In the genomic region with DNA sequence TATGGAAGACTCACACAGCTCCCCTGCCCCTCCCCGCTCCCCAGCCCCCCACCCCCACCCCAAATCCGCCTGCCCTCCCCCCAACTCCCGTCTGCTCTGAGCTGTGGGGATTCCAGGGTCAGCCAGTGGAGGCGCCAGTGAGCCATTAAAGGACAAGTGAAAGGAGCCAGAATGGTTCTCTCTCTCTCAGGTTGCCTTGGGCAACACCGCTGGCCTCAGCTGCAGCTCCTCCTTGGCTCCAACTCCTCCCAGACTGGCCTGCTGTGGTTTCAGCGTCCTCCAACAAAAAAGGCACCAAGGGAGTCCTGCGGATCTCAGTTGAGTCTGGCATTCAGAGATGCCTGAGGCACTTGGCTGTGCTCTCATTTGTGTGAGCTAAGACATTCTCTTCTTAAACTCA, we compare ENCODE assay signal across 8 mouse cellular contexts. TPM values are rescaled to one million over a fixed set of nuclear protein-coding genes. Genes with fewer than 3 reads are reported as not detected.
DNase-seq lines count a peak whose midpoint lies in the region; ATAC-seq and TF ChIP-seq lines count a peak whose summit lies in the region.

No protein-coding gene starts in this region.

- intact Hi-C loops in gastrocnemius, postnatal 36 days (cut with DNase I) = no loop called here

- TF ChIP-seq EP300 in CH12.LX (IDR thresholded peaks at IDR 0.05; ENCODE audit: low read length) = no peak
- no peak for TF ChIP-seq EP300 in liver, postnatal 0 days (IDR thresholded peaks at IDR 0.05; ENCODE audit: low read depth)

- DNase-seq in CH12.LX (ENCODE audit: extremely low read depth) = no peak
- peak; percentile 87 for DNase-seq in ZHBTc4 (ENCODE audit: low read depth, low spot score)
- DNase-seq in gastrocnemius, postnatal 36 days = peak; percentile 22 to 34
- DNase-seq in liver, postnatal 0 days = peak; percentile 66

- no peak overlapping the region for H3K27ac ChIP-seq in CH12.LX (ENCODE audit: insufficient read depth, low read depth)
- H3K27ac ChIP-seq in cortical plate, adult 2 months (ENCODE audit: insufficient read depth, low read length) = no peak overlapping the region
- no peak overlapping the region for H3K27ac ChIP-seq in kidney, embryonic 16.5 days (ENCODE audit: low read length)
- no peak overlapping the region for H3K27ac ChIP-seq in liver, postnatal 0 days (ENCODE audit: low read depth)
- H3K27ac ChIP-seq in neural tube, embryonic 12.5 days = no peak overlapping the region

- in situ Hi-C loops in CH12.LX (cut with MboI; ENCODE audit: low pct_ligation_motif_present, low pct_unique_long_range_greater_than_20kb, low sequenced_read_pairs) = no loop called here

- no peaks in the 10 kb centered on the region for H3K4me1 ChIP-seq in CH12.LX (ENCODE audit: control insufficient read depth in 1 of 2, insufficient read depth in 2 of 2)
- H3K4me1 ChIP-seq in cortical plate, adult 2 months (ENCODE audit: control insufficient read depth, insufficient read depth, low read length) = peaks cover 2% of the 10 kb centered on the region; the same call in 1 of the 2 replicates
- H3K4me1 ChIP-seq in kidney, embryonic 16.5 days (ENCODE audit: insufficient read depth, low read length) = no peaks in the 10 kb centered on the region
- no peaks in the 10 kb centered on the region for H3K4me1 ChIP-seq in liver, postnatal 0 days (ENCODE audit: insufficient read depth)
- H3K4me1 ChIP-seq in neural tube, embryonic 12.5 days = no peaks in the 10 kb centered on the region

- 2% methylated on average over 4 of the region's 7 CpGs for WGBS in kidney, embryonic 16.5 days
- 3% methylated on average over 7 of the region's 7 CpGs for WGBS in liver, postnatal 0 days (ENCODE audit: insufficient replicate concordance)
- WGBS in neural tube, embryonic 12.5 days = 4% methylated on average over 7 of the region's 7 CpGs

- H3K27me3 ChIP-seq in CH12.LX (replicated peaks) = no peaks in the 10 kb centered on the region
- H3K27me3 ChIP-seq in kidney, embryonic 16.5 days (ENCODE audit: insufficient read depth, low read length) = no peaks in the 10 kb centered on the region
- H3K27me3 ChIP-seq in liver, postnatal 0 days (ENCODE audit: insufficient read depth, low read length) = no peaks in the 10 kb centered on the region
- no peaks in the 10 kb centered on the region for H3K27me3 ChIP-seq in neural tube, embryonic 12.5 days (replicated peaks)

- no peaks in the 10 kb centered on the region for H3K36me3 ChIP-seq in CH12.LX (replicated peaks in 1 of 2; ENCODE audit: control insufficient read depth in 1 of 2, insufficient read depth in 1 of 2, low read length in 1 of 2)
- H3K36me3 ChIP-seq in kidney, embryonic 16.5 days (ENCODE audit: insufficient read depth, low read length) = no peaks in the 10 kb centered on the region
- H3K36me3 ChIP-seq in liver, postnatal 0 days (replicated peaks; ENCODE audit: insufficient read depth, low read length) = no peaks in the 10 kb centered on the region
- H3K36me3 ChIP-seq in neural tube, embryonic 12.5 days = no peaks in the 10 kb centered on the region

- dilution Hi-C loops in CH12.LX (cut with MboI; ENCODE audit: extremely low pct_ligation_motif_present, extremely low pct_unique_long_range_greater_than_20kb, low sequenced_read_pairs) = no loop called here

- peak overlapping the region; percentile 85 for H3K4me2 ChIP-seq in CH12.LX (ENCODE audit: insufficient read depth, low read depth, poor library complexity, severe bottlenecking)
- peak overlapping the region; percentile 27 for H3K4me2 ChIP-seq in kidney, embryonic 16.5 days (replicated peaks; ENCODE audit: low read depth, low read length)
- peak overlapping the region; percentile 35; the same call in 1 of the 2 replicates for H3K4me2 ChIP-seq in liver, postnatal 0 days (ENCODE audit: low read depth, low read length)
- peak overlapping the region; percentile 31 for H3K4me2 ChIP-seq in neural tube, embryonic 12.5 days (replicated peaks)

- H3K9me3 ChIP-seq in CH12.LX (replicated peaks; ENCODE audit: low read length) = peaks cover 7% of the 10 kb centered on the region
- peaks cover 9% of the 10 kb centered on the region; the same call in 1 of the 2 replicates for H3K9me3 ChIP-seq in kidney, embryonic 16.5 days (ENCODE audit: low read length)
- no peaks in the 10 kb centered on the region for H3K9me3 ChIP-seq in liver, postnatal 0 days (ENCODE audit: low read length)
- no peaks in the 10 kb centered on the region for H3K9me3 ChIP-seq in neural tube, embryonic 12.5 days

- H3K9ac ChIP-seq in CH12.LX (ENCODE audit: insufficient read depth, low read depth) = peak overlapping the region; percentile 31; the same call in 1 of the 2 replicates
- no peak overlapping the region for H3K9ac ChIP-seq in kidney, embryonic 16.5 days (replicated peaks; ENCODE audit: low read length)
- no peak overlapping the region for H3K9ac ChIP-seq in liver, postnatal 0 days (replicated peaks)
- no peak overlapping the region for H3K9ac ChIP-seq in neural tube, embryonic 12.5 days

- ATAC-seq in kidney, embryonic 16.5 days (ENCODE audit: low FRiP score, low TSS enrichment) = peak; percentile 42; the same call in 1 of the 2 replicates
- peak; percentile 48 for ATAC-seq in liver, postnatal 0 days
- ATAC-seq in neural tube, embryonic 12.5 days (ENCODE audit: low FRiP score, low read depth) = peak; percentile 70
- no peak for ATAC-seq in activated CD4-positive, CD25-positive, alpha-beta regulatory T cell, adult 4 months

- no peak for TF ChIP-seq POLR2A in CH12.LX (IDR thresholded peaks at IDR 0.05; ENCODE audit: low read depth, low read length)
- no peak for TF ChIP-seq POLR2A in cortical plate, adult 2 months (IDR thresholded peaks at IDR 0.05; ENCODE audit: extremely low read depth, insufficient read depth, low read length)

- peak; percentile 43 for TF ChIP-seq RAD21 in CH12.LX (IDR thresholded peaks at IDR 0.05; ENCODE audit: low read depth, low read length)

- peak in 1 of 2 experiments; percentile 61; a peak in 2 of 4 replicates for TF ChIP-seq CTCF in CH12.LX (conservative IDR thresholded peaks at IDR 0.05 in 1 of 2, IDR thresholded peaks at IDR 0.05 in 1 of 2; ENCODE audit: low read depth in 2 of 2, low read length in 2 of 2)
- 0 out of 2 replicates have a peak, but pooled peaks have one; percentile 21 for TF ChIP-seq CTCF in cortical plate, adult 2 months (IDR thresholded peaks at IDR 0.05; ENCODE audit: extremely low read depth, insufficient read depth, low read length)
- TF ChIP-seq CTCF in liver, postnatal 0 days (IDR thresholded peaks at IDR 0.05; ENCODE audit: low read depth) = peak; percentile 61

- peak overlapping the region in 2 of 3 experiments; percentile 24 to 37 for H3K4me3 ChIP-seq in CH12.LX (replicated peaks in 1 of 3; ENCODE audit: low read depth in 2 of 3, low read length in 2 of 3, poor library complexity in 1 of 3)
- H3K4me3 ChIP-seq in cortical plate, adult 2 months (ENCODE audit: insufficient read depth, low read length) = no peak overlapping the region
- no peak overlapping the region for H3K4me3 ChIP-seq in kidney, embryonic 16.5 days (ENCODE audit: low read length)
- H3K4me3 ChIP-seq in liver, postnatal 0 days (ENCODE audit: low read depth, low read length) = no peak overlapping the region
- no peak overlapping the region for H3K4me3 ChIP-seq in neural tube, embryonic 12.5 days

- no peaks in the 10 kb centered on the region for H3K79me2 ChIP-seq in CH12.LX (replicated peaks; ENCODE audit: control insufficient read depth, extremely low read depth, insufficient read depth, poor library complexity, severe bottlenecking)

TF ChIP-seq in CH12.LX, 34 proteins besides CTCF, POLR2A, EP300 and RAD21:
- TF ChIP-seq CHD2 (IDR thresholded peaks at IDR 0.05; ENCODE audit: low read length) (peak; percentile 67; the same call in 1 of the 2 replicates), CHD1 (IDR thresholded peaks at IDR 0.05; ENCODE audit: low read depth, low read length) (no peak), SMC3 (IDR thresholded peaks at IDR 0.05; ENCODE audit: low read depth, low read length) (peak; percentile 11; the same call in 1 of the 2 replicates), MEF2A (IDR thresholded peaks at IDR 0.05; ENCODE audit: borderline replicate concordance, low read depth, low read length) (no peak)

RNA-seq across cellular contexts. Expression of a gene that starts 47.9 kb away (rescaled TPM):
- total RNA-seq in CH12.LX (2012; rRNA removed) (8.3 and 9.4 TPM in 2 replicates), CH12.LX (2014; rRNA removed) (10.7 and 12.2 TPM in 2 replicates)
- 7.3 and 8.8 TPM in 2 replicates for polyA plus RNA-seq in CH12.LX (2012; ENCODE audit: insufficient read length, low read depth)
- 0.78 and 0.88 TPM in 2 replicates for polyA plus RNA-seq in cortical plate, adult 2 months (2012; rRNA removed)
- 1 to 10 TPM; 2.4 to 2.8 TPM for total RNA-seq in gastrocnemius, postnatal 36 days (2021)
- 16.7 and 18.5 TPM in 2 replicates for polyA plus RNA-seq in kidney, embryonic 16.5 days (2015; fragmentation: Nextera tagmentation; extraction: Ambion mirVana)
- polyA plus RNA-seq in liver, postnatal 0 days (2015; fragmentation: Nextera tagmentation; extraction: Ambion mirVana) = 2.8 and 2.9 TPM in 2 replicates
- polyA plus RNA-seq in neural tube, embryonic 12.5 days (2016; fragmentation: Nextera tagmentation; extraction: Ambion mirVana) = 7.0 and 8.1 TPM in 2 replicates
- polyA plus RNA-seq in activated CD4-positive, CD25-positive, alpha-beta regulatory T cell, adult 4 months (2017; shearing (Covaris generic)) = 1 to 10 TPM; 3.0 to 4.0 TPM

RNA-seq across cellular contexts. Expression of a gene that starts 51.3 kb away (rescaled TPM):
- total RNA-seq in CH12.LX (2012; rRNA removed) = not detected in 2 replicates
- total RNA-seq in CH12.LX (2014; rRNA removed) = not detected in 2 replicates
- polyA plus RNA-seq in CH12.LX (2012; ENCODE audit: insufficient read length, low read depth) = not detected in 2 replicates
- polyA plus RNA-seq in cortical plate, adult 2 months (2012; rRNA removed) = 14.9 TPM in 2 replicates
- total RNA-seq in gastrocnemius, postnatal 36 days (2021) = 1 to 10 TPM in 1 of 2 experiments, under 1 TPM in 1; 0.69 to 1.8 TPM
- polyA plus RNA-seq in kidney, embryonic 16.5 days (2015; fragmentation: Nextera tagmentation; extraction: Ambion mirVana) = 5.0 and 5.5 TPM in 2 replicates
- polyA plus RNA-seq in liver, postnatal 0 days (2015; fragmentation: Nextera tagmentation; extraction: Ambion mirVana) = not detected in 2 replicates
- 3.1 and 4.4 TPM in 2 replicates for polyA plus RNA-seq in neural tube, embryonic 12.5 days (2016; fragmentation: Nextera tagmentation; extraction: Ambion mirVana)
- polyA plus RNA-seq in activated CD4-positive, CD25-positive, alpha-beta regulatory T cell, adult 4 months (2017; shearing (Covaris generic)) = not detected

Comparison
In these comparisons a context has a peak if more than half of its experiments do, and no peak if none do; other contexts are left out.
1. H3K4me2 ChIP-seq: peak in every context shown above with its lines; median percentile 85 in CH12.LX; 35 in liver, postnatal 0 days; 31 in neural tube, embryonic 12.5 days; 27 in kidney, embryonic 16.5 days.
2. H3K4me3 ChIP-seq: peak in CH12.LX (2 of 3); none in cortical plate, adult 2 months (single experiment), kidney, embryonic 16.5 days (single experiment), liver, postnatal 0 days (single experiment) and neural tube, embryonic 12.5 days (single experiment).